Mouse (Mus musculus): ENCODE data around the gene Park7. TPM values are rescaled to one million over a fixed set of nuclear protein-coding genes. Genes with fewer than 3 reads are reported as not detected.
A peak's percentile ranks its signal among the peaks of the same experiment; 100 is the strongest.

Park7 gene
- total RNA-seq, 2 experiments from 2014 or later, result 250 to 252 TPM

DNA sequence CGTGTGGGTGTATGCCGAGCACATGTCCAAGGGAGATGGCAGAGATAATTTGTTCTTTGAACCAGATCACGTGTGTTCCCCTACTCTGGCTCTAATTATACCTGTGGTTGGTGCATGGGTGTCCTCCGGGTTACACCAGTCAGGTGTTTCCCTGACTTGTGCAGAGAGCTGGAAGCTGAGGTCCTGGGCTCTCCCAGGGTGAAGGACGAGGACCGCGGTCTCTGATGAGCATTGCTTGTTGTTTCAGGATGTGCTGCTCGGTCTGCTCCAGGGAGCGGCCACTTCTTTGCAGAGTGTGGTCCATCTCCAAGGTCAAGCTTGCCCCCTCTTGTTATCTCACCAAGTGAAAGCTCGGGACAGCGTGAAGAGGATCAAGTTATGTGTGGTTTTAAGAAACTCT, 48.2 kb downstream of the Park7 start:
- Histone ChIP-seq H3K4me3 (no peak overlapping the region), H3K27ac (peak overlapping the region; percentile 62; the same call in 1 of the 2 replicates)
- no peak for TF ChIP-seq CTCF (conservative IDR thresholded peaks at IDR 0.05)
- DNase-seq (ENCODE audit: low spot score in 2 of 2), result no peak

DNA sequence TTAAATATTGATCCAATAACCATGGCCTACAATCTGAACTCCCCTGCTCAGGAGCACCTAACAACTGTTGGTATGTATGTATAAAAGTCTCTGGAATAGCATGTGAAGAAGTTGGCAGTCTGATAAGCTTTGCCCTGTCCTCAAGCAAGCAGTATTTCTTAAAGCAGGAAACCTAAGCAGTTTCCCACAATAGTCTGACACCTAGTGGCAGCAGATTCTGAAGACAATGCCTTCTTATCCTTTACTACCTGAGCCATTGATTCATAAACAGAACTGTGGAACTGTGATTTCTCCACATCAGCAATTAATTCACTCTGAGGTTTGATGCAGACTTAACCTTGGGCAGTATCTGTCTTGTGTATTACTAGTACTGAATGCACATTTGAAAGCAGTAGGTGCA, 48.9 kb downstream of the Park7 start:
- TF ChIP-seq CTCF (conservative IDR thresholded peaks at IDR 0.05), result peak; percentile 75
- no peak for DNase-seq (ENCODE audit: low spot score in 2 of 2)
- H3K4me3 ChIP-seq, result no peak overlapping the region
- peak overlapping the region; percentile 62 for H3K27ac ChIP-seq

DNA sequence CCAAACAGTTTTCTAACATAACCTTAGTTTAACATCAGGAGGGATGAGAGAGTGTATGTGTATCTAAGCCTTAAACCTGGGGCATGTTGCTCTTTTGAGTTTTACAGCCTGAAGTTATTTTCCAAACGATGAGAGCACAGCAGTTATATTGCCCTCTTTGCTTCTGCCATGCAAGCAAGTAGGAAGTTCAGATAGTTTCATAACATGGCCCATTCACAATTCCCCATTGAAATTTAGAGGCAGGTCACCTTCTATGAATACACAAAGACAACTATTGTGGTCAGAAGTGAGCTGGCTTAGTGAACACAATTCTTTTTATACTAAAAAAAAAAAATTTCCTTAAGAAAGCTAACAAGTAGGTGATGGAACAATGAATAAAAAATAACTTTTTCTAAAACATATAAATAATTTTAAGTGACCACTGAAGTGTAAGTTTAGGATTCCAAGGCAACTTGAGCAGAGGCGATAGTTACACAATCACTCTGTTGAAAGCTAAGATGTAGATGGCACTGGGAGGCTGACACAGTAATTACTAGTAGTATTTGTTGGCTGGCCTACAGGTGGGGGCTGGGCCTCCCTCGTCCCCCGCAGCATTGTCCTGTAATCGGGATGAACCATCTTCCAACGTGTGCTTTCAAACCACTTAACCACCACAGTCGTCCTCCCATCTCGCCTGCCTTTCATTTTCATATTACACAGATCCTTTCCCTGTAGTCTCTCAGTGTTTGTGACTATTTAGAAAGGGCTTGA, 51.4 kb downstream of the Park7 start:
- no peak for TF ChIP-seq CTCF (conservative IDR thresholded peaks at IDR 0.05)
- no peak for DNase-seq (ENCODE audit: low spot score in 2 of 2)
- peak overlapping the region; percentile 62 for H3K27ac ChIP-seq
- H3K4me3 ChIP-seq, result no peak overlapping the region

DNA sequence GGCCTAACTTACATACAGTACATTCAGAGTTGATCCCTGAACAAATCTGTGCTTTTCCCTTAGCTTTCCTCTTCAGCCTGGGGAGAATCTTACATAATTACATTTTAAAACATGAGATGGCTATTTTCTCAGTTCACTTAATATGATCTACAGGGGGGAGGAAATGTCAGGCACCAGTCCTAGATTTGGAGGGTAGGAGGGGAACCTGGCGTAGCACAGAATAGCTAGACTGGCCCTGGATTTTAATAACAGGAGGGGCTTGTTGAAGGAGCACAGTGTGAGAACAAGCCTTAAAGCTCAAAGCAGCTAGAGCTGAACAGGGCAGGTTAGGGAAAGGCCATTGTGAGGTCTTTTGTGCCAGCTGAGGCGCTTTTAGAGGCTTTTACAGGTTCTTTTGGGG, 53.1 kb downstream of the Park7 start:
- no peak overlapping the region for H3K4me3 ChIP-seq
- H3K27ac ChIP-seq, result peak overlapping the region; percentile 68; the same call in 1 of the 2 replicates
- no peak for TF ChIP-seq CTCF (conservative IDR thresholded peaks at IDR 0.05)
- DNase-seq (ENCODE audit: low spot score in 2 of 2), result no peak

DNA sequence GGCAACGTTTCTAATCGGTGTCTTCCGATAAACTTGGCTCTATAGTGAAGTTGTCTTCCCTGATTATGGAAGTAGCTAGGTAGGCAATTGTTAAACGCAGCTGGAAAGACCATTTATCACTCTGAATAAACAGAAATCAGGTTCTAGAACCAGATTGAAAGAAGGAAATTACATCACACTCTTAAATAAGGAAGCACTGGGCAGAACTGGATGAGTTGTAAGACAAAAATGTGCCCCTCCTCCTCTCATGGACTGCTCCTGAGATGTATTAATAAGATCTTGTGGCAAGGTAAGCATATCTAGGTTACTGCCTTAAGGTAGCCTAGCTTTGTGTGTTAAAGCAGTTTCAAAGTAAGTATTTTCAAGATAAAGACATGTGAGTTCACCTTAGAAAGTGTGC, 53.7 kb downstream of the Park7 start:
- peak overlapping the region; percentile 68; the same call in 1 of the 2 replicates for H3K27ac ChIP-seq
- H3K4me3 ChIP-seq, result no peak overlapping the region
- no peak for TF ChIP-seq CTCF (conservative IDR thresholded peaks at IDR 0.05)
- no peak for DNase-seq (ENCODE audit: low spot score in 2 of 2)

DNA sequence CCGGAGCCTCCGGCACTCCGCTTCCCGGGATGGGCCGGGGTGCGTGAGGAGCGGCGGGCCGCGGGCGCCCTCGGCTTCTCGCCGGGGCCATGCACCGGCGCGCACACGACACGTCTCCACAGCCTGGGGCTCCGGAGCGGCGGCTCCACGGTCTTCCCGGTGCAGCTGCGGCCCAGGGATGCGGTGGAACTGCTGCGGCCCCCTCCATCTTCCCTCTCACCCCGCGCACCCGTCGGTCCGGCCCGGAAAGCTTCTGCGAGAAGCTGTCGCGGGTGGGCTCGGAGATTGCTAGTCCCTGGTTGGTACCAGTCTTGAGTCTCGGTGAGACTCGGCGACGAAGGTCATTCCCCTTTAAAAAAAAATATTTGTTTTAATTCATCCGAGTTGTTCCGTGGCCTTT, 58.9 kb downstream of the Park7 start:
- no peak for TF ChIP-seq CTCF (conservative IDR thresholded peaks at IDR 0.05)
- DNase-seq (ENCODE audit: low spot score in 2 of 2), result no peak
- Histone ChIP-seq H3K27ac (peak overlapping the region; percentile 96), H3K4me3 (peak overlapping the region; percentile 95)

DNA sequence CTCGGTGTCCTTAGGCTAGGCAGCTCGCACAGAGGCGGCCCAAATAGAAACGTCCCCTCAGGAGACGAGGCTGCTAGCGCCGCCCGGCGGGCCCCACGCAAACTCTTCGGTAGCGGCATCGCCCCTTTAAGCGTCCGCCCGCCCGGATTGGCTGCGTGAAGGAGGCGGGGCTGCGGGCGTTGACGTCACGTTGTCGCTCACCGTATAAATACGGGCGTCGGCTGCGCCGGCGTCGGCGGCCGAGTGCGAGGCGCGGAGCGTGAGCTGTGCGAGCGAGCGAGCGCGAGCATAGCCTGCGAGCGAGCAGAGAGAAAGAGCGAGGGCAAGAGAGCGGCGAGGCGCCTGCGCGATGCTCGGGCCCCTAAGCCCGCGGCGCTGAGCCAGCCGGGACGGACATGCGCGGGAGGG, 59.4 kb downstream of the Park7 start:
- H3K27ac ChIP-seq, result peak overlapping the region; percentile 96
- peak; percentile 81 for TF ChIP-seq CTCF (conservative IDR thresholded peaks at IDR 0.05)
- H3K4me3 ChIP-seq, result peak overlapping the region; percentile 95
- peak; percentile 93 to 98 for DNase-seq (ENCODE audit: low spot score in 2 of 2)

DNA sequence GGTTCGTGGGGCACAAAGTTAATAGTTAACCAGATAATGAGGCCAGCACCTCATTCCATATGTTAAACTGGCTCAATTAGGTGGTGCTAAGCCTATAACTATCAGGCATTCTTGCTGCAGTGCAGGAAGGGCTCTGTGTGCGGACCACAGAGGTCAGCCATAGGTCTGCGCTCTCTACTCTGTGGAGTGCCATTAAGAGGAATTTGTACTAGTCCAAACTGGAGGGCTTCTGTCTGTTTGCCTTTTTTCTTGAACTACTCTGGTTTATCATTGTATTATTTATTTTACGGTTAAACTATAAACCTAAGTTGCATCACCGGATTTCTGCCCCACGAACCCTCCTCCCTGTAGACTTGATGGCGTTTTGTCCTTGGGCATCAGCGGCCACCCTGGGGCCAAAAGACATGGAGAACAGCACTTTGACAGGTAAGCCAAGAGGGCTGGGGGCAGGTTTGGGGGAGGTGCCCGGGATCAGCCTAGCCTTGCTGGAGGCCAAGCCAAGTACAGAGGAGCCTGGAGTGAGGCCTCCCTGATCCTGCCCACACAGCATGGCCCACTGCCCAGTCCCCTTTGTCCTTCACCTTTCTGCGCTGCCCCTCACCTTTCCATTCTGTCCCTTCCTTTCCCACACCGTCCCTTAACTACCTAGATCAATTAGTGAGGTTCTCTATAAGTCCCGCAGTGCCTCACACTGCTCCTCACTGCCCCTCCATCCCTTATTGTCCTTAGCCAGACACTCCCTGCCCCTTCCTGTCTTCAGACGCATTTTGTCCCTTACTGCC, 60.4 kb downstream of the Park7 start, which contains the start of gene Errfi1:
Gene Errfi1, plus strand, starts transcription at position 240 of the 782 bp plus-strand sequence.
- no peak for DNase-seq (ENCODE audit: low spot score in 2 of 2)
- H3K27ac ChIP-seq, result peak within 1 kb of the TSS; percentile 96; the same call in 1 of the 2 replicates
- H3K4me3 ChIP-seq, result peak within 1 kb of the TSS; percentile 95
- TF ChIP-seq CTCF (conservative IDR thresholded peaks at IDR 0.05), result no peak

DNA sequence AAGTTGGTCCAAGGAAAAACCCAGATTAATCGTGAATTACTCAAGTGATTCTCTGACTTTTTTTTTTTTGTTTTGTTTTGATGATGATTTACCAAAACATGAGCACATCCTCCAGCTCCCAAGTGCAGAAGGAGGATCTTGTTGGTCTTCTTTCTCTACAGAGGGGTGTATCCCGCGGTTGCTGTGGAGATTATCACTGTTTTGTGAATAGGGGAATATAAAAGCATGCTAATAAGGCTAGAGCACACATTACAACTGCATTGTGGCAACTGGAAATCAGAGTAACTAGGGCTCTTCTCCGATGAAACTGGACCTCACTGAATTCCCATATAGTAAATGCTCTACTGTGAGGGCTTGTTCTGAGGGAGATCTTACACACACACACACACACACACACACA, 61.8 kb downstream of the Park7 start:
- no peak for TF ChIP-seq CTCF (conservative IDR thresholded peaks at IDR 0.05)
- Histone ChIP-seq H3K27ac (no peak overlapping the region), H3K4me3 (no peak overlapping the region)
- DNase-seq (ENCODE audit: low spot score in 2 of 2), result no peak

DNA sequence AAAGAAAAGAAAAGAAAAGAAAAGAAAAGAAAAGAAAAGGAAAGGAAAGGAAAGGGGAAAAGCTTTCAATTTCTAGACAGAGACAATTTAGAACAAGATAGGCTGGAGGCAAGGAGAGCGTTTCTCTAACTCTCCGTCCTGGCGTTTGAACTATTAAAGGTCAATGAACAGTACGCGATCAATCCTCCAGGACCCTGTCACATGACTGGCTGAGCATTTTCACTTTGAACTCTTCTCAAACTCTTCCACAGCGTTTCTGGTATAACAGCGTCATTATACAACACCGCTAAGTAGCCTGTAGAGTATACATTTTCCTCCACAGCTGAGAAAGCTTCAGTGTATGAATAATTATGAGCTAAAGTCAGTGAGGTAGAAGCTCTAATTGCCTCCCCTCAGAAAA, 62.2 kb downstream of the Park7 start:
- Histone ChIP-seq H3K27ac (no peak overlapping the region), H3K4me3 (no peak overlapping the region)
- DNase-seq (ENCODE audit: low spot score in 2 of 2), result no peak
- no peak for TF ChIP-seq CTCF (conservative IDR thresholded peaks at IDR 0.05)

DNA sequence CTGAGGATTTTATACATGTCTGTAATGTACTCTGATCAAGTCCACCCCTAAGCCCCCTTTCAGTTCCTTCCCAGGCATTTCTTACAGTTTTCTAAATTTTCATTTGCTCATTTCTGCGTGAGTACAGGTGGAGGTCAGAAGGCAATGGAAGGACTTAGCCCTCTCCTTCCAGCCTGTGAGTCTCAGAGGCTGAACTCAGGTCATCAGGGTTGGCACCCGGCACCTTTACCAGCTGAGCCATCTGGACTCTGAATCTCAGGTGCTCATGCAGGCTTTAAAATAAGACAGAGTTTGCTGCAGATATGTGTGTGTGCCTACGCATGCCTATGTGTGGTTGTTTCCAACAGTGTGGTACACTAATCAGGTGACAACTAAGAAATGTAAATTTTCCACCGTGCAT, 63.3 kb downstream of the Park7 start:
- no peak for TF ChIP-seq CTCF (conservative IDR thresholded peaks at IDR 0.05)
- H3K4me3 ChIP-seq, result no peak overlapping the region
- no peak overlapping the region for H3K27ac ChIP-seq
- no peak for DNase-seq (ENCODE audit: low spot score in 2 of 2)

DNA sequence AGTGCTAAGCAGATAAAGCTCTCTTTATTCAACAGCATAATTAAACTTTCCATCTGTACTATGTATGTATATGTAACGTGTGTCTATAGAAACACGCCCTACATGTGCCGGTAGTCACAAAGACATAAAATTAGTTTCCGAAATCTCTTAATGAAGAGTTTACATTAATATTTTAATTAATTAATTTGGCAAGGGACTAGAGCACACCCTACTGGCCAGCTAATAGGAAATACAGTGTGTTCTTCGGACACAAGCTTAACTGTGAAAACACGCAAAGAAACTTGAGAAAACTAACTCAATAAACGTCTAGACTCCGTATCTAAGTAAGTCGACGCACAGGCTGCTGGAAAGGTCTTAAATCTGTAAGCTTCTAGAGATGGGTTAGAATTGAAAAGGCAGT, 64.3 kb downstream of the Park7 start:
- peak; percentile 91 for TF ChIP-seq CTCF (conservative IDR thresholded peaks at IDR 0.05)
- no peak for DNase-seq (ENCODE audit: low spot score in 2 of 2)
- Histone ChIP-seq H3K27ac (no peak overlapping the region), H3K4me3 (no peak overlapping the region)

Other genes starting within 250 kb of the Park7 start
- gene Errfi1, start 60.5 kb downstream of the Park7 start, total RNA-seq (2021), result 10 to 100 TPM; 42.5 to 50.6 TPM
- gene Tnfrsf9, start 125 bp upstream of the Park7 start, total RNA-seq (2021), result under 1 TPM; 0.39 to 0.41 TPM
- gene Uts2, start 82.7 kb upstream of the Park7 start, total RNA-seq (2021), result not detected
- gene Per3, start 130.2 kb upstream of the Park7 start, total RNA-seq (2021), result 10 to 100 TPM; 31.6 to 35.6 TPM
- gene Vamp3, start 143.5 kb upstream of the Park7 start, total RNA-seq (2021), result 10 to 100 TPM; 27.3 to 31.3 TPM
- not detected for gene Gm13090, start 175.1 kb upstream of the Park7 start, total RNA-seq (2021)

All from layer of hippocampus, adult 2 months (tissue).